Comparison of ENCODE assay signal across 20 mouse cellular contexts in genomic region chr13:111815017-111815416, GRCm38 (mm10). TPM values are rescaled to one million over a fixed set of nuclear protein-coding genes. Genes with fewer than 3 reads are reported as not detected.
DNase-seq lines count a peak whose midpoint lies in the region; ATAC-seq and TF ChIP-seq lines count a peak whose summit lies in the region.
"Had no signal": no experiment of that assay in that cellular context is flagged by ENCODE, and none has a peak within 500 bp of the region (broad histone marks: within the 10 kb centered on the region; RNA-seq: fewer than 3 reads in every experiment).

No protein-coding gene starts in this region.

- no peak overlapping the region for H3K4me2 ChIP-seq in lung, embryonic 14.5 days
- no peak overlapping the region for H3K4me2 ChIP-seq in stomach, postnatal 0 days (replicated peaks; ENCODE audit: low read depth)
- H3K4me2 ChIP-seq: heart, embryonic 12.5 days; hindbrain, embryonic 13.5 days; liver, embryonic 12.5 days had no signal

- H3K27me3 ChIP-seq in heart, adult 2 months (ENCODE audit: control insufficient read depth, insufficient read depth, low read length), result no peaks in the 10 kb centered on the region
- no peaks in the 10 kb centered on the region for H3K27me3 ChIP-seq in lung, embryonic 14.5 days (ENCODE audit: insufficient read depth, low read length)
- H3K27me3 ChIP-seq in stomach, postnatal 0 days (ENCODE audit: control insufficient read depth, insufficient read depth, low read length), result no peaks in the 10 kb centered on the region
- H3K27me3 ChIP-seq in cerebellum, adult 2 months (ENCODE audit: control insufficient read depth, insufficient read depth, low read length), result no peaks in the 10 kb centered on the region; the same call in 1 of the 2 replicates
- H3K27me3 ChIP-seq: heart, embryonic 12.5 days had no signal

- H3K79me2 ChIP-seq in heart, adult 2 months (replicated peaks; ENCODE audit: control insufficient read depth, insufficient read depth, low read length), result no peaks in the 10 kb centered on the region

- H3K4me1 ChIP-seq in heart, adult 2 months (ENCODE audit: control insufficient read depth, insufficient read depth, low read length), result no peaks in the 10 kb centered on the region
- H3K4me1 ChIP-seq in lung, embryonic 14.5 days (ENCODE audit: insufficient read depth), result no peaks in the 10 kb centered on the region
- H3K4me1 ChIP-seq in lung, adult 2 months (ENCODE audit: control insufficient read depth, insufficient read depth, low read length), result no peaks in the 10 kb centered on the region
- H3K4me1 ChIP-seq in ES-E14 (ENCODE audit: control insufficient read depth in 2 of 2, insufficient read depth in 2 of 2, low read length in 2 of 2, poor library complexity in 1 of 2), result peaks cover 0 to 1% of the 10 kb centered on the region in 2 experiments; a peak in 2 of 4 replicates
- H3K4me1 ChIP-seq in stomach, postnatal 0 days (replicated peaks; ENCODE audit: control insufficient read depth, insufficient read depth), result no peaks in the 10 kb centered on the region
- no peaks in the 10 kb centered on the region for H3K4me1 ChIP-seq in cerebellum, adult 2 months (ENCODE audit: control insufficient read depth, insufficient read depth, low read length)
- H3K4me1 ChIP-seq: heart, embryonic 12.5 days; hindbrain, embryonic 13.5 days had no signal

- H3K36me3 ChIP-seq in heart, adult 2 months (ENCODE audit: control insufficient read depth, insufficient read depth, low read length), result no peaks in the 10 kb centered on the region
- no peaks in the 10 kb centered on the region for H3K36me3 ChIP-seq in lung, embryonic 14.5 days (ENCODE audit: insufficient read depth)
- H3K36me3 ChIP-seq in ES-E14 (ENCODE audit: control insufficient read depth, insufficient read depth, low read length, poor library complexity, severe bottlenecking), result no peaks in the 10 kb centered on the region
- H3K36me3 ChIP-seq in stomach, postnatal 0 days (ENCODE audit: control insufficient read depth, insufficient read depth, low read length), result no peaks in the 10 kb centered on the region
- H3K36me3 ChIP-seq: forebrain, embryonic 10.5 days; heart, embryonic 12.5 days; hindbrain, embryonic 13.5 days; liver, embryonic 12.5 days had no signal

- intact Hi-C loops in heart, adult 2 months (cut with DNase I), result no loop called here

- H3K9me3 ChIP-seq in lung, embryonic 14.5 days (ENCODE audit: low read depth, low read length), result peaks cover 5% of the 10 kb centered on the region; the same call in 1 of the 2 replicates
- H3K9me3 ChIP-seq in ES-E14 (ENCODE audit: control insufficient read depth, insufficient read depth, low read depth, low read length), result no peaks in the 10 kb centered on the region
- no peaks in the 10 kb centered on the region for H3K9me3 ChIP-seq in stomach, postnatal 0 days (ENCODE audit: control insufficient read depth, low read length)
- H3K9me3 ChIP-seq: hindbrain, embryonic 13.5 days had no signal

- H3K9ac ChIP-seq in heart, adult 2 months (ENCODE audit: low read depth, low read length), result no peak overlapping the region
- H3K9ac ChIP-seq in lung, embryonic 14.5 days, result no peak overlapping the region
- no peak overlapping the region for H3K9ac ChIP-seq in ES-E14 (ENCODE audit: insufficient read depth, low read depth, low read length, poor library complexity, severe bottlenecking)
- H3K9ac ChIP-seq in stomach, postnatal 0 days (ENCODE audit: low read length), result no peak overlapping the region
- H3K9ac ChIP-seq: heart, embryonic 12.5 days; hindbrain, embryonic 13.5 days; liver, embryonic 12.5 days had no signal

- no peak for TF ChIP-seq EP300 in heart, adult 2 months (IDR thresholded peaks at IDR 0.05; ENCODE audit: insufficient read depth, low read depth, low read length)
- no peak for TF ChIP-seq EP300 in stomach, postnatal 0 days (optimal IDR thresholded peaks at IDR 0.05)

- 98% methylated on average over 7 of the region's 7 CpGs for WGBS in heart, adult 2 months
- 96% methylated on average over 7 of the region's 7 CpGs for WGBS in lung, embryonic 14.5 days
- WGBS in lung, adult 2 months, result 97% methylated on average over 7 of the region's 7 CpGs
- WGBS in stomach, postnatal 0 days, result 97% methylated on average over 7 of the region's 7 CpGs
- 97% methylated on average over 7 of the region's 7 CpGs for WGBS in cerebellum, adult 2 months

- no peak overlapping the region for H3K27ac ChIP-seq in heart, adult 2 months
- no peak overlapping the region for H3K27ac ChIP-seq in lung, embryonic 14.5 days (ENCODE audit: low read depth)
- H3K27ac ChIP-seq in ES-E14 (ENCODE audit: insufficient read depth, low read depth, low read length, poor library complexity, severe bottlenecking), result no peak overlapping the region
- H3K27ac ChIP-seq in stomach, postnatal 0 days (replicated peaks), result no peak overlapping the region
- no peak overlapping the region for H3K27ac ChIP-seq in cerebellum, adult 2 months (ENCODE audit: insufficient read depth, low read length)
- H3K27ac ChIP-seq: forebrain, embryonic 10.5 days; hindbrain, embryonic 13.5 days; left cerebral cortex, adult 2 months; liver, embryonic 12.5 days had no signal

- TF ChIP-seq CTCF in heart, adult 2 months (IDR thresholded peaks at IDR 0.05), result peak; percentile 32
- TF ChIP-seq CTCF in lung, embryonic 14.5 days (IDR thresholded peaks at IDR 0.05; ENCODE audit: low read depth), result peak; percentile 22; the same call in 1 of the 2 replicates
- no peak for TF ChIP-seq CTCF in lung, adult 2 months (IDR thresholded peaks at IDR 0.05; ENCODE audit: insufficient read depth, low read length)
- peak; percentile 27 for TF ChIP-seq CTCF in stomach, postnatal 0 days (IDR thresholded peaks at IDR 0.05; ENCODE audit: low read depth)
- no peak for TF ChIP-seq CTCF in cerebellum, adult 2 months (IDR thresholded peaks at IDR 0.05; ENCODE audit: borderline replicate concordance, insufficient read depth, low read depth, low read length)

- TF ChIP-seq POLR2A in heart, adult 2 months (IDR thresholded peaks at IDR 0.05; ENCODE audit: insufficient read depth, low read depth, low read length), result no peak
- TF ChIP-seq POLR2A in lung, adult 2 months (IDR thresholded peaks at IDR 0.05; ENCODE audit: borderline replicate concordance, extremely low read depth, low read depth, low read length), result no peak
- TF ChIP-seq POLR2A in cerebellum, adult 2 months (IDR thresholded peaks at IDR 0.05; ENCODE audit: borderline replicate concordance, insufficient read depth, low read length), result no peak

- no peak overlapping the region for H3K4me3 ChIP-seq in heart, adult 2 months
- H3K4me3 ChIP-seq in lung, embryonic 14.5 days (ENCODE audit: low read depth, low read length), result no peak overlapping the region
- H3K4me3 ChIP-seq in lung, adult 2 months (replicated peaks; ENCODE audit: extremely low read depth, low read depth, low read length), result no peak overlapping the region
- H3K4me3 ChIP-seq in ES-E14 (ENCODE audit: insufficient read depth in 1 of 2, low read depth in 1 of 2, low read length in 2 of 2, poor library complexity in 1 of 2, severe bottlenecking in 1 of 2), result no peak overlapping the region
- no peak overlapping the region for H3K4me3 ChIP-seq in stomach, postnatal 0 days (ENCODE audit: low read depth, low read length)
- H3K4me3 ChIP-seq in cerebellum, adult 2 months (replicated peaks; ENCODE audit: insufficient read depth, low read depth, low read length), result no peak overlapping the region
- H3K4me3 ChIP-seq: forebrain, embryonic 10.5 days; heart, embryonic 12.5 days; hindbrain, embryonic 13.5 days; left cerebral cortex, adult 2 months; liver, embryonic 12.5 days had no signal

- no peak for ATAC-seq in lung, embryonic 14.5 days (ENCODE audit: insufficient read depth)
- ATAC-seq in stomach, postnatal 0 days (ENCODE audit: low FRiP score, low TSS enrichment), result no peak
- ATAC-seq: intestine, embryonic 16.5 days; liver, embryonic 12.5 days; midbrain, embryonic 16.5 days had no signal

- DNase-seq in heart, adult 2 months, result no peak
- no peak for DNase-seq in heart, adult 9 months (ENCODE audit: low spot score in 2 of 2)
- DNase-seq in lung, embryonic 14.5 days, result no peak
- DNase-seq in lung, adult 2 months, result no peak
- DNase-seq in ES-E14 (ENCODE audit: low read depth, low spot score), result no peak
- no peak for DNase-seq in stomach, postnatal 0 days (ENCODE audit: low spot score)
- DNase-seq in cerebellum, adult 2 months, result no peak
- DNase-seq: cerebellum, adult 8-10 months; gastrocnemius, postnatal 25 days; heart, postnatal 14 days; right cerebral cortex, postnatal 14 days; spleen, adult 18-20 months; thymus, postnatal 4 days had no signal

- in situ Hi-C loops in ES-E14 (cut with MboI; ENCODE audit: low sequenced_read_pairs in 2 of 2, unreplicated experiment in 2 of 2), result no loop called here

TF ChIP-seq in ES-E14, 5 proteins besides CTCF, POLR2A, EP300 and RAD21:
- TF ChIP-seq ZC3H11A (IDR thresholded peaks at IDR 0.05; ENCODE audit: borderline replicate concordance, low read depth, low read length) (peak; percentile 12; the same call in 1 of the 2 replicates), ZNF384 (IDR thresholded peaks at IDR 0.05; ENCODE audit: low read depth, low read length) (peak; percentile 94), MAFK (IDR thresholded peaks at IDR 0.05; ENCODE audit: insufficient read depth, low read depth, low read length) (0 out of 2 replicates have a peak, but pooled peaks have one; percentile 17), HCFC1 (IDR thresholded peaks at IDR 0.05; ENCODE audit: borderline replicate concordance, insufficient read depth, low read length) (no peak), CHD2 (IDR thresholded peaks at IDR 0.05; ENCODE audit: low read depth, low read length) (no peak)

RNA-seq across cellular contexts. Expression of gene Map3k1, which starts 6.2 kb away (rescaled TPM):
- total RNA-seq in heart, adult 2 months (2021), result 10 to 100 TPM; 15.2 to 24.6 TPM
- polyA plus RNA-seq in heart, adult 2 months (2012; rRNA removed), result 10.7 and 14.0 TPM in 2 replicates
- polyA plus RNA-seq in lung, embryonic 14.5 days (2014; fragmentation: Nextera tagmentation; extraction: Ambion mirVana), result 37.2 and 39.8 TPM in 2 replicates
- polyA plus RNA-seq in lung, adult 2 months (2012; rRNA removed), result 17.0 and 22.2 TPM in 2 replicates
- total RNA-seq in ES-E14 (2012; rRNA removed), result 17.1 and 19.2 TPM in 2 replicates
- 12.9 and 13.3 TPM in 2 replicates for polyA plus RNA-seq in stomach, postnatal 0 days (2015; fragmentation: Nextera tagmentation; extraction: Ambion mirVana)
- polyA plus RNA-seq in cerebellum, adult 2 months (2012; rRNA removed), result 12.3 and 13.6 TPM in 2 replicates

Comparison
In these comparisons a context has a peak if more than half of its experiments do, and no peak if none do; other contexts are left out.
1. CTCF ChIP-seq: peak in heart, adult 2 months (single experiment), lung, embryonic 14.5 days (single experiment) and stomach, postnatal 0 days (single experiment); none in lung, adult 2 months (single experiment) and cerebellum, adult 2 months (single experiment).